Mouse (Mus musculus): ENCODE data around the gene Rnf114. TPM values are rescaled to one million over a fixed set of nuclear protein-coding genes. Genes with fewer than 3 reads are reported as not detected.
A peak's percentile ranks its signal among the peaks of the same experiment; 100 is the strongest.

The Rnf114 gene
- total and polyA plus RNA-seq, 3 experiments = 40.8 to 50.4 (median 45.6) TPM

GRCm38 (mm10) chr2:167532131-167532530, 39.7 kb downstream of the Rnf114 start:
- Histone ChIP-seq H3K9me3 (replicated peaks; ENCODE audit: low read length) (no peaks in the 10 kb centered on the region), H3K4me3 (replicated peaks in 1 of 3; ENCODE audit: low read depth in 2 of 3, low read length in 2 of 3, poor library complexity in 1 of 3) (no peak overlapping the region), H3K9ac (ENCODE audit: insufficient read depth, low read depth) (no peak overlapping the region), H3K79me2 (replicated peaks; ENCODE audit: control insufficient read depth, extremely low read depth, insufficient read depth, poor library complexity, severe bottlenecking) (no peaks in the 10 kb centered on the region), H3K4me2 (ENCODE audit: insufficient read depth, low read depth, poor library complexity, severe bottlenecking) (no peak overlapping the region), H3K27ac (ENCODE audit: insufficient read depth, low read depth) (no peak overlapping the region), H3K36me3 (replicated peaks in 1 of 2; ENCODE audit: control insufficient read depth in 1 of 2, insufficient read depth in 1 of 2, low read length in 1 of 2) (no peaks in the 10 kb centered on the region), H3K27me3 (replicated peaks) (no peaks in the 10 kb centered on the region), H3K4me1 (ENCODE audit: control insufficient read depth in 1 of 2, insufficient read depth in 2 of 2) (peaks cover 7 to 14% of the 10 kb centered on the region in 2 experiments)
- no peak for DNase-seq (ENCODE audit: extremely low read depth)
- TF ChIP-seq SMC3 (IDR thresholded peaks at IDR 0.05; ENCODE audit: low read depth, low read length) (peak; percentile 95), MXI1 (IDR thresholded peaks at IDR 0.05; ENCODE audit: low read depth, low read length) (no peak), IRF4 (IDR thresholded peaks at IDR 0.05; ENCODE audit: low read depth, low read length) (0 out of 2 replicates have a peak, but pooled peaks have one; percentile 19), SIN3A (IDR thresholded peaks at IDR 0.05; ENCODE audit: low read length) (0 out of 2 replicates have a peak, but pooled peaks have one; percentile 45), RAD21 (IDR thresholded peaks at IDR 0.05; ENCODE audit: low read depth, low read length) (peak; percentile 86), KAT2A (IDR thresholded peaks at IDR 0.05; ENCODE audit: insufficient replicate concordance, low read length) (no peak), NRF1 (IDR thresholded peaks at IDR 0.05; ENCODE audit: low read depth, low read length) (0 out of 2 replicates have a peak, but pooled peaks have one; percentile 18), PAX5 (IDR thresholded peaks at IDR 0.05; ENCODE audit: low read length) (no peak), MAX (IDR thresholded peaks at IDR 0.05; ENCODE audit: low read length) (no peak), CHD1 (IDR thresholded peaks at IDR 0.05; ENCODE audit: low read depth, low read length) (no peak), CHD2 (IDR thresholded peaks at IDR 0.05; ENCODE audit: low read length) (peak; percentile 28; the same call in 1 of the 2 replicates), ELF1 (IDR thresholded peaks at IDR 0.05; ENCODE audit: low read depth, low read length) (no peak), POLR2AphosphoS2 (IDR thresholded peaks at IDR 0.05; ENCODE audit: low read depth, low read length) (no peak), NELFE (IDR thresholded peaks at IDR 0.05; ENCODE audit: low read depth, low read length) (peak; percentile 39; the same call in 1 of the 2 replicates), POLR2A (IDR thresholded peaks at IDR 0.05; ENCODE audit: low read depth, low read length) (no peak), BHLHE40 (IDR thresholded peaks at IDR 0.05; ENCODE audit: low read depth, low read length) (no peak), CTCF (conservative IDR thresholded peaks at IDR 0.05 in 1 of 2, IDR thresholded peaks at IDR 0.05 in 1 of 2; ENCODE audit: low read depth in 2 of 2, low read length in 2 of 2) (peak; percentile 78 to 96), MAFK (IDR thresholded peaks at IDR 0.05; ENCODE audit: insufficient replicate concordance, low read length) (no peak), HCFC1 (IDR thresholded peaks at IDR 0.05; ENCODE audit: low read depth, low read length) (no peak), TCF12 (IDR thresholded peaks at IDR 0.05; ENCODE audit: low read depth, low read length) (0 out of 2 replicates have a peak, but pooled peaks have one; percentile 40), MEF2A (IDR thresholded peaks at IDR 0.05; ENCODE audit: borderline replicate concordance, low read depth, low read length) (0 out of 2 replicates have a peak, but pooled peaks have one; percentile 32), TBP (conservative IDR thresholded peaks at IDR 0.05; ENCODE audit: low read depth, low read length) (no peak), RCOR1 (conservative IDR thresholded peaks at IDR 0.05; ENCODE audit: low read depth, low read length) (no peak), ZNF384 (IDR thresholded peaks at IDR 0.05; ENCODE audit: low read depth, low read length) (no peak), ZC3H11A (IDR thresholded peaks at IDR 0.05; ENCODE audit: low read depth, low read length) (peak; percentile 83), UBTF (IDR thresholded peaks at IDR 0.05; ENCODE audit: low read depth, low read length) (no peak), USF1 (IDR thresholded peaks at IDR 0.05; ENCODE audit: low read depth, low read length) (no peak), USF2 (conservative IDR thresholded peaks at IDR 0.05; ENCODE audit: low read depth, low read length) (no peak)
- in situ Hi-C loops (cut with MboI; ENCODE audit: low pct_ligation_motif_present, low pct_unique_long_range_greater_than_20kb, low sequenced_read_pairs) = loop anchor here (5.0 to 10.0 kb wide), 3 partner anchors 70 to 373 kb away; no protein-coding TSS in a partner anchor
- dilution Hi-C loops (cut with MboI; ENCODE audit: extremely low pct_ligation_motif_present, extremely low pct_unique_long_range_greater_than_20kb, low sequenced_read_pairs) = no loop called here
